Mouse (Mus musculus) intestine, embryonic 15.5 days (tissue): ENCODE results near the gene Arhgef28. TPM values are rescaled to one million over a fixed set of nuclear protein-coding genes. Genes with fewer than 3 reads are reported as not detected.

Experiments used
- ATAC-seq: fragments of 200-750 bp; cut with Nextera tagmentation; 2 replicates; pipeline ENCODE4 v1.8.0; 2017; ENCODE audit warnings: moderate TSS enrichment, moderate library complexity
- H3K27ac ChIP-seq: fragments of 300-500 bp; sonication (generic); 2 replicates; pipeline ENCODE4 v1.5.1; 2015; ENCODE audit warnings: mild to moderate bottlenecking, inconsistent platforms
- H3K27me3 ChIP-seq: fragments of 300-500 bp; sonication (generic); replicated peaks from 2 replicates; pipeline ENCODE4 v1.6.1; 2015; ENCODE audit warnings: inconsistent platforms
- H3K36me3 ChIP-seq: fragments of 300-500 bp; sonication (generic); 2 replicates; pipeline ENCODE4 v1.6.1; 2015; ENCODE audit warnings: inconsistent platforms
- H3K4me1 ChIP-seq: fragments of 300-500 bp; sonication (generic); replicated peaks from 2 replicates; pipeline ENCODE4 v1.6.1; 2015; ENCODE audit warnings: inconsistent platforms
- H3K4me2 ChIP-seq: fragments of 300-500 bp; sonication (generic); replicated peaks from 2 replicates; pipeline ENCODE4 v1.6.1; 2015; ENCODE audit warnings: mild to moderate bottlenecking, inconsistent platforms
- H3K4me3 ChIP-seq: fragments of 300-500 bp; sonication (generic); replicated peaks from 2 replicates; pipeline ENCODE4 v1.5.1; 2015; ENCODE audit warnings: inconsistent platforms
- H3K9ac ChIP-seq: fragments of 300-500 bp; sonication (generic); 2 replicates; pipeline ENCODE4 v1.6.1; 2015; ENCODE audit warnings: inconsistent platforms
- H3K9me3 ChIP-seq: fragments of 300-500 bp; sonication (generic); 2 replicates; pipeline ENCODE4 v1.6.1; 2016; ENCODE audit warnings: inconsistent platforms
- WGBS: fragments of 180-500 bp; shearing (Covaris S2); methylation state at CpG from one replicate; pipeline ENCODE4 v1.1.7; 2015; 5-methylcytosine and 5-hydroxymethylcytosine counted together
- polyA plus RNA-seq: library from polyadenylated mRNA; unstranded; fragments of >200 nt; fragmentation: Nextera tagmentation; extraction: Ambion mirVana; gene quantifications from 2 replicates; pipeline ENCODE4 v1.2.1, GENCODE M21; 2015

Arhgef28 gene
- polyA plus RNA-seq, 1 experiment from 2014 or later: 15.6 TPM

GRCm38 (mm10) chr13:97960142-97960541 is 246.1 kb downstream of the Arhgef28 start:
- Histone ChIP-seq H3K4me2 (no peak overlapping the region), H3K4me1 (peaks cover 2% of the 10 kb centered on the region; the same call in 1 of the 2 replicates), H3K36me3 (no peaks in the 10 kb centered on the region), H3K9me3 (no peaks in the 10 kb centered on the region), H3K9ac (no peak overlapping the region), H3K27ac (no peak overlapping the region), H3K4me3 (no peak overlapping the region), H3K27me3 (no peaks in the 10 kb centered on the region)
- 68% methylated on average over 4 of the region's 4 CpGs for WGBS
- ATAC-seq: no peak

GRCm38 (mm10) chr13:97959394-97959888 is 246.8 kb downstream of the Arhgef28 start:
- no peak for ATAC-seq
- Histone ChIP-seq H3K4me3 (no peak overlapping the region), H3K36me3 (no peaks in the 10 kb centered on the region), H3K27ac (no peak overlapping the region), H3K27me3 (no peaks in the 10 kb centered on the region), H3K9ac (no peak overlapping the region), H3K4me2 (no peak overlapping the region), H3K4me1 (peaks cover 5% of the 10 kb centered on the region; the same call in 1 of the 2 replicates), H3K9me3 (no peaks in the 10 kb centered on the region)
- WGBS: 50% methylated on average over 7 of the region's 7 CpGs

- 62% methylated on average over 9 of the region's 9 CpGs for WGBS
- no peak overlapping the region for H3K9ac ChIP-seq
- H3K36me3 ChIP-seq: no peaks in the 10 kb centered on the region
- ATAC-seq: no peak
- H3K4me3 ChIP-seq: no peak overlapping the region
- H3K27me3 ChIP-seq: no peaks in the 10 kb centered on the region
- H3K27ac ChIP-seq: no peak overlapping the region
- no peak overlapping the region for H3K4me2 ChIP-seq
- H3K9me3 ChIP-seq: no peaks in the 10 kb centered on the region
- H3K4me1 ChIP-seq: peaks cover 5% of the 10 kb centered on the region; the same call in 1 of the 2 replicates
These were observed 250.5 kb downstream of the Arhgef28 start for GRCm38 (mm10) chr13:97955759-97956158.

- H3K27me3 ChIP-seq: no peaks in the 10 kb centered on the region
- H3K27ac ChIP-seq: no peak overlapping the region
- no peak overlapping the region for H3K4me3 ChIP-seq
- H3K4me1 ChIP-seq: peaks cover 5% of the 10 kb centered on the region; the same call in 1 of the 2 replicates
- H3K4me2 ChIP-seq: no peak overlapping the region
- no peak for ATAC-seq
- H3K36me3 ChIP-seq: no peaks in the 10 kb centered on the region
- H3K9ac ChIP-seq: peak overlapping the region; percentile 8; the same call in 1 of the 2 replicates
- WGBS: 30% methylated on average over 7 of the region's 7 CpGs
- no peaks in the 10 kb centered on the region for H3K9me3 ChIP-seq
These were observed 251.2 kb downstream of the Arhgef28 start for GRCm38 (mm10) chr13:97954956-97955496.

GRCm38 (mm10) chr13:97954051-97954450 is 252.2 kb downstream of the Arhgef28 start:
- no peaks in the 10 kb centered on the region for H3K36me3 ChIP-seq
- WGBS: 78% methylated on average over 6 of the region's 6 CpGs
- no peak overlapping the region for H3K4me3 ChIP-seq
- H3K4me1 ChIP-seq: peaks cover 5% of the 10 kb centered on the region; the same call in 1 of the 2 replicates
- H3K9me3 ChIP-seq: no peaks in the 10 kb centered on the region
- H3K9ac ChIP-seq: no peak overlapping the region
- H3K4me2 ChIP-seq: no peak overlapping the region
- ATAC-seq: no peak
- H3K27ac ChIP-seq: no peak overlapping the region
- H3K27me3 ChIP-seq: no peaks in the 10 kb centered on the region

- no peak overlapping the region for H3K27ac ChIP-seq
- H3K4me3 ChIP-seq: no peak overlapping the region
These were observed 252.7 kb downstream of the Arhgef28 start for GRCm38 (mm10) chr13:97953526-97953925.

GRCm38 (mm10) chr13:97948856-97949255 is 257.4 kb downstream of the Arhgef28 start:
- ATAC-seq: no peak
- WGBS: 83% methylated on average over 6 of the region's 6 CpGs
- Histone ChIP-seq H3K36me3 (no peaks in the 10 kb centered on the region), H3K27ac (no peak overlapping the region), H3K4me2 (no peak overlapping the region), H3K9ac (no peak overlapping the region), H3K9me3 (no peaks in the 10 kb centered on the region), H3K4me1 (0 out of 2 replicates have a peak, but pooled peaks cover 2% of the 10 kb centered on the region), H3K4me3 (no peak overlapping the region), H3K27me3 (no peaks in the 10 kb centered on the region)

More at GRCm38 (mm10) chr13:97953526-97953925, 252.7 kb downstream of the Arhgef28 start:
- Histone ChIP-seq H3K9ac (no peak overlapping the region), H3K9me3 (no peaks in the 10 kb centered on the region), H3K4me1 (peaks cover 5% of the 10 kb centered on the region; the same call in 1 of the 2 replicates), H3K27me3 (no peaks in the 10 kb centered on the region), H3K4me2 (no peak overlapping the region), H3K36me3 (no peaks in the 10 kb centered on the region)
- WGBS: 94% methylated on average over 19 of the region's 19 CpGs
- ATAC-seq: no peak

- Histone ChIP-seq H3K27me3 (no peaks in the 10 kb centered on the region), H3K9me3 (no peaks in the 10 kb centered on the region), H3K9ac (no peak overlapping the region), H3K27ac (no peak overlapping the region), H3K36me3 (no peaks in the 10 kb centered on the region), H3K4me2 (no peak overlapping the region), H3K4me3 (no peak overlapping the region), H3K4me1 (0 out of 2 replicates have a peak, but pooled peaks cover 2% of the 10 kb centered on the region)
- ATAC-seq: 0 out of 2 replicates have a peak, but pooled peaks have one; percentile 23
- 65% methylated on average over 3 of the region's 3 CpGs for WGBS
These were observed 258.6 kb downstream of the Arhgef28 start for GRCm38 (mm10) chr13:97947598-97947997.

- H3K4me1 ChIP-seq: 0 out of 2 replicates have a peak, but pooled peaks cover 2% of the 10 kb centered on the region
- WGBS: 62% methylated on average over 7 of the region's 7 CpGs
- H3K9ac ChIP-seq: no peak overlapping the region
- no peaks in the 10 kb centered on the region for H3K27me3 ChIP-seq
- no peaks in the 10 kb centered on the region for H3K36me3 ChIP-seq
- H3K27ac ChIP-seq: no peak overlapping the region
- H3K4me3 ChIP-seq: no peak overlapping the region
- no peaks in the 10 kb centered on the region for H3K9me3 ChIP-seq
- H3K4me2 ChIP-seq: no peak overlapping the region
- ATAC-seq: peak; percentile 88
These were observed 259.8 kb downstream of the Arhgef28 start for GRCm38 (mm10) chr13:97946422-97946821.

- WGBS: 82% methylated on average over 13 of the region's 13 CpGs
- no peaks in the 10 kb centered on the region for H3K9me3 ChIP-seq
These were observed 264.1 kb downstream of the Arhgef28 start for GRCm38 (mm10) chr13:97941909-97942680.

GRCm38 (mm10) chr13:97941099-97941498 is 265.1 kb downstream of the Arhgef28 start:
- Histone ChIP-seq H3K27me3 (no peaks in the 10 kb centered on the region), H3K4me3 (no peak overlapping the region), H3K9me3 (no peaks in the 10 kb centered on the region), H3K27ac (no peak overlapping the region), H3K4me1 (peaks cover 5% of the 10 kb centered on the region), H3K36me3 (no peaks in the 10 kb centered on the region), H3K4me2 (no peak overlapping the region), H3K9ac (no peak overlapping the region)
- WGBS: 74% methylated on average over 6 of the region's 6 CpGs
- 0 out of 2 replicates have a peak, but pooled peaks have one; percentile 36 for ATAC-seq

More at GRCm38 (mm10) chr13:97941909-97942680, 264.1 kb downstream of the Arhgef28 start:
- H3K4me1 ChIP-seq: peaks cover 7% of the 10 kb centered on the region
- no peak overlapping the region for H3K4me3 ChIP-seq
- no peak for ATAC-seq
- no peaks in the 10 kb centered on the region for H3K36me3 ChIP-seq
- no peaks in the 10 kb centered on the region for H3K27me3 ChIP-seq
- H3K9ac ChIP-seq: no peak overlapping the region
- no peak overlapping the region for H3K27ac ChIP-seq
- H3K4me2 ChIP-seq: no peak overlapping the region

- H3K4me3 ChIP-seq: no peak overlapping the region
- H3K9ac ChIP-seq: no peak overlapping the region
- no peaks in the 10 kb centered on the region for H3K9me3 ChIP-seq
- H3K27me3 ChIP-seq: no peaks in the 10 kb centered on the region
- H3K4me1 ChIP-seq: peaks cover 5% of the 10 kb centered on the region
- H3K36me3 ChIP-seq: no peaks in the 10 kb centered on the region
- H3K4me2 ChIP-seq: no peak overlapping the region
- H3K27ac ChIP-seq: no peak overlapping the region
- ATAC-seq: 0 out of 2 replicates have a peak, but pooled peaks have one; percentile 44
- WGBS: 68% methylated on average over 15 of the region's 15 CpGs
These were observed 266.6 kb downstream of the Arhgef28 start for GRCm38 (mm10) chr13:97939433-97940160.
